Mouse (Mus musculus) thymus, adult 2 months (tissue): ENCODE results near the gene Cfap45. TPM values are rescaled to one million over a fixed set of nuclear protein-coding genes. Genes with fewer than 3 reads are reported as not detected.
A peak's percentile ranks its signal among the peaks of the same experiment; 100 is the strongest.

Source experiments
- DNase-seq: peaks from one replicate; pipeline ENCODE4 v3.0.0; 2021
- H3K27ac ChIP-seq: fragments of 200-500 bp; 2 replicates; pipeline ENCODE4 v1.5.1; 2012; ENCODE audit warnings: low read length, control low read depth; ENCODE audit not compliant: control insufficient read depth, insufficient read depth
- H3K27me3 ChIP-seq: fragments of 200-500 bp; 2 replicates; pipeline ENCODE4 v1.6.1; 2012; ENCODE audit warnings: mild to moderate bottlenecking, low read length, moderate library complexity, mixed read lengths; ENCODE audit not compliant: control insufficient read depth, insufficient read depth
- H3K36me3 ChIP-seq: fragments of 200-500 bp; 2 replicates; pipeline ENCODE4 v1.6.1; 2012; ENCODE audit warnings: mild to moderate bottlenecking, low read length, moderate library complexity; ENCODE audit not compliant: control insufficient read depth, insufficient read depth
- H3K4me1 ChIP-seq: fragments of 200-500 bp; replicated peaks from 2 replicates; pipeline ENCODE4 v1.6.1; 2012; ENCODE audit warnings: low read length; ENCODE audit not compliant: control insufficient read depth, insufficient read depth
- H3K4me3 ChIP-seq: fragments of 200-500 bp; 2 replicates; pipeline ENCODE4 v1.5.1; 2012; ENCODE audit warnings: mild to moderate bottlenecking, low read length, control low read depth, moderate library complexity; ENCODE audit not compliant: control insufficient read depth, insufficient read depth
- CTCF ChIP-seq: fragments of 200-500 bp; IDR thresholded peaks from 2 replicates; pipeline ENCODE4 v1.5.1; 2012; ENCODE audit warnings: mild to moderate bottlenecking, control low read depth, low read length, moderate library complexity, borderline replicate concordance; ENCODE audit not compliant: control insufficient read depth, poor library complexity, insufficient read depth; ENCODE audit errors: extremely low read depth
- POLR2A ChIP-seq: fragments of 200-500 bp; IDR thresholded peaks from 2 replicates; pipeline ENCODE4 v1.6.1; 2012; ENCODE audit warnings: mild to moderate bottlenecking, low read length, control low read depth, moderate library complexity; ENCODE audit not compliant: control insufficient read depth, poor library complexity, insufficient read depth; ENCODE audit errors: extremely low read depth
- WGBS: fragments of 180-500 bp; shearing (Covaris S2); methylation state at CpG from one replicate; pipeline ENCODE4 v1.1.7; 2018; 5-methylcytosine and 5-hydroxymethylcytosine counted together
- polyA plus RNA-seq: library from polyadenylated mRNA; depleted of rRNA; stranded (reverse); fragments of >200 nt; gene quantifications from 2 replicates; pipeline ENCODE4 v1.2.3, GENCODE M21; 2012

Gene Cfap45
- polyA plus RNA-seq, 1 experiment = 0.15 TPM

GRCm38 (mm10) chr1:172502145-172503110 is 18.2 kb upstream of the Cfap45 start:
- peaks cover 7% of the 10 kb centered on the region for H3K36me3 ChIP-seq
- peak overlapping the region; percentile 53 for H3K27ac ChIP-seq
- WGBS = 39% methylated on average over 13 of the region's 13 CpGs
- peak overlapping the region; percentile 77 for H3K4me3 ChIP-seq
- no peaks in the 10 kb centered on the region for H3K27me3 ChIP-seq
- DNase-seq = no peak
- TF ChIP-seq POLR2A (no peak), CTCF (no peak)
- peaks cover 31% of the 10 kb centered on the region for H3K4me1 ChIP-seq

GRCm38 (mm10) chr1:172503111-172503997 is 17.2 kb upstream of the Cfap45 start:
- Histone ChIP-seq H3K36me3 (peaks cover 7% of the 10 kb centered on the region), H3K4me1 (peaks cover 31% of the 10 kb centered on the region), H3K27me3 (no peaks in the 10 kb centered on the region), H3K27ac (no peak overlapping the region), H3K4me3 (no peak overlapping the region)
- TF ChIP-seq POLR2A (no peak), CTCF (no peak)
- 79% methylated on average over 14 of the region's 14 CpGs for WGBS
- no peak for DNase-seq

GRCm38 (mm10) chr1:172504756-172505155 is 15.8 kb upstream of the Cfap45 start:
- WGBS = 91% methylated on average over 8 of the region's 8 CpGs
- no peak overlapping the region for H3K27ac ChIP-seq
- peaks cover 29% of the 10 kb centered on the region for H3K4me1 ChIP-seq

GRCm38 (mm10) chr1:172507001-172507400 is 13.6 kb upstream of the Cfap45 start:
- peaks cover 17% of the 10 kb centered on the region for H3K4me1 ChIP-seq
- no peak overlapping the region for H3K27ac ChIP-seq
- no peak for DNase-seq
- H3K27me3 ChIP-seq = no peaks in the 10 kb centered on the region
- TF ChIP-seq CTCF (no peak), POLR2A (no peak)
- peaks cover 7% of the 10 kb centered on the region for H3K36me3 ChIP-seq
- 55% methylated on average over 5 of the region's 5 CpGs for WGBS
- no peak overlapping the region for H3K4me3 ChIP-seq

More at GRCm38 (mm10) chr1:172504756-172505155, 15.8 kb upstream of the Cfap45 start:
- no peak for DNase-seq
- no peak overlapping the region for H3K4me3 ChIP-seq
- TF ChIP-seq POLR2A (no peak), CTCF (no peak)
- H3K36me3 ChIP-seq = peaks cover 7% of the 10 kb centered on the region
- no peaks in the 10 kb centered on the region for H3K27me3 ChIP-seq

GRCm38 (mm10) chr1:172507701-172508100 is 12.9 kb upstream of the Cfap45 start:
- Histone ChIP-seq H3K27me3 (no peaks in the 10 kb centered on the region), H3K4me1 (peaks cover 14% of the 10 kb centered on the region), H3K4me3 (no peak overlapping the region), H3K27ac (no peak overlapping the region), H3K36me3 (peaks cover 7% of the 10 kb centered on the region)
- no peak for TF ChIP-seq CTCF
- TF ChIP-seq POLR2A = no peak
- DNase-seq = no peak
- WGBS = 93% methylated on average over 3 of the region's 3 CpGs

GRCm38 (mm10) chr1:172508172-172508571 is 12.4 kb upstream of the Cfap45 start:
- H3K36me3 ChIP-seq = peaks cover 7% of the 10 kb centered on the region
- 89% methylated on average over 2 of the region's 2 CpGs for WGBS
- peaks cover 13% of the 10 kb centered on the region for H3K4me1 ChIP-seq
- H3K4me3 ChIP-seq = no peak overlapping the region
- H3K27me3 ChIP-seq = no peaks in the 10 kb centered on the region
- H3K27ac ChIP-seq = no peak overlapping the region
- TF ChIP-seq POLR2A (no peak), CTCF (no peak)
- no peak for DNase-seq
